Mouse (Mus musculus) layer of hippocampus, postnatal 10 days (tissue): ENCODE results near the gene Gm17416. TPM values are rescaled to one million over a fixed set of nuclear protein-coding genes. Genes with fewer than 3 reads are reported as not detected.

ENCODE experiments used
- DNase-seq, 2 experiments: peaks; one replicate each; pipeline ENCODE4 v3.0.0; 2021; ENCODE audit warnings: low spot score in 2 of 2
- total RNA-seq, 2 experiments: library from RNA; stranded (reverse); gene quantifications; 2 replicates each; pipeline ENCODE4 v1.2.3; 2021

Gm17416 gene
- total RNA-seq, 2 experiments from 2014 or later: not detected

- DNase-seq: peak; percentile 25 to 38
Measured at GRCm38 (mm10) chr2:152604057-152604456, 34.9 kb downstream of the Gm17416 start, which contains the start of gene Defb36. Defb36 (plus strand) TSS chr2:152604327.

GRCm38 (mm10) chr2:152607746-152608145, 38.6 kb downstream of the Gm17416 start:
- no peak for DNase-seq

GRCm38 (mm10) chr2:152608719-152609118, 39.6 kb downstream of the Gm17416 start:
- DNase-seq: no peak

- DNase-seq: no peak
Measured at GRCm38 (mm10) chr2:152612193-152612592, 43.1 kb downstream of the Gm17416 start.

- peak; percentile 61 to 67 for DNase-seq
Measured at GRCm38 (mm10) chr2:152615563-152615962, 46.4 kb downstream of the Gm17416 start.

- DNase-seq: no peak
Measured at GRCm38 (mm10) chr2:152616470-152616869, 47.3 kb downstream of the Gm17416 start.

GRCm38 (mm10) chr2:152617374-152617773, 48.2 kb downstream of the Gm17416 start:
- no peak for DNase-seq

Other genes starting within 250 kb of the Gm17416 start
- gene Rbck1, start 236.7 kb upstream of the Gm17416 start, total RNA-seq: 100 to 1,000 TPM; 101 to 102 TPM
- gene Trib3, start 225.3 kb upstream of the Gm17416 start, total RNA-seq: under 1 TPM; 0.30 to 0.58 TPM
- 10 to 100 TPM; 35.3 to 35.4 TPM for gene Nrsn2, start 192.7 kb upstream of the Gm17416 start, total RNA-seq
- 10 to 100 TPM; 37.5 to 38.1 TPM for gene Sox12, start 171.3 kb upstream of the Gm17416 start, total RNA-seq
- gene Zcchc3, start 154.3 kb upstream of the Gm17416 start, total RNA-seq: 10 to 100 TPM in 1 of 2 experiments, 1 to 10 TPM in 1; 9.9 to 12.1 TPM
- gene 6820408C15Rik, start 153.8 kb upstream of the Gm17416 start, total RNA-seq: 1 to 10 TPM; 3.5 to 4.3 TPM
- gene Defb23, start 104.7 kb upstream of the Gm17416 start, total RNA-seq: not detected
- not detected for gene Defb20, start 92.3 kb upstream of the Gm17416 start, total RNA-seq
- gene Defb22, start 79.2 kb upstream of the Gm17416 start, total RNA-seq: not detected
- not detected for gene Defb26, start 57.6 kb upstream of the Gm17416 start, total RNA-seq
- not detected for gene Defb28, start 51.1 kb upstream of the Gm17416 start, total RNA-seq
- not detected for gene Defb29, start 29.2 kb upstream of the Gm17416 start, total RNA-seq
- gene Defb21, start 3.4 kb downstream of the Gm17416 start, total RNA-seq: not detected
- gene Defb19, start 11.0 kb downstream of the Gm17416 start, total RNA-seq: not detected
- not detected for gene Defb45, start 30.1 kb downstream of the Gm17416 start, total RNA-seq
- gene Defb36, start 35.0 kb downstream of the Gm17416 start, total RNA-seq: not detected
- gene Defb25, start 53.7 kb downstream of the Gm17416 start, total RNA-seq: not detected
- gene Rem1, start 57.6 kb downstream of the Gm17416 start, total RNA-seq: under 1 TPM; 0.91 to 0.96 TPM
- gene H13, start 100.1 kb downstream of the Gm17416 start, total RNA-seq: 100 to 1,000 TPM; 109 to 114 TPM
- gene Mcts2, start 117.7 kb downstream of the Gm17416 start, total RNA-seq: 10 to 100 TPM; 25.3 to 25.7 TPM
- gene Id1, start 166.9 kb downstream of the Gm17416 start, total RNA-seq: 10 to 100 TPM; 29.0 to 31.2 TPM
- gene Cox4i2, start 184.8 kb downstream of the Gm17416 start, total RNA-seq: 1 to 10 TPM; 2.1 to 2.5 TPM